ENCODE assay signal across 8 mouse cellular contexts in genomic region chr3:86976546-86976945, GRCm38 (mm10). TPM values are rescaled to one million over a fixed set of nuclear protein-coding genes. Genes with fewer than 3 reads are reported as not detected.
DNase-seq lines count a peak whose midpoint lies in the region; ATAC-seq lines count a peak whose summit lies in the region.

No protein-coding gene starts in this region.

- no peak overlapping the region for H3K4me2 ChIP-seq in midbrain, embryonic 12.5 days (replicated peaks)

- peak; percentile 93 for ATAC-seq in activated CD4-positive, CD25-positive, alpha-beta regulatory T cell, adult 4 months
- peak; percentile 67 to 72; a peak in 3 of 4 replicates for ATAC-seq in hematopoietic stem cell, adult 5-6 weeks (replicated peaks in 1 of 2; ENCODE audit: insufficient read depth in 1 of 2, low FRiP score in 2 of 2, low TSS enrichment in 1 of 2, low read depth in 1 of 2, poor library complexity in 2 of 2, severe bottlenecking in 2 of 2)
- peak; percentile 62; the same call in 1 of the 2 replicates for ATAC-seq in midbrain, embryonic 12.5 days (ENCODE audit: low FRiP score, low read depth)

- DNase-seq in heart, adult 8-10 months (ENCODE audit: low spot score): peak; percentile 77
- no peak for DNase-seq in heart, embryonic 10.5 days (ENCODE audit: low spot score)
- DNase-seq in embryo, embryonic 11.5 days (ENCODE audit: low read depth, low spot score): peak; percentile 69
- peak; percentile 68 to 83 for DNase-seq in left cerebral cortex, adult 18-20 months (ENCODE audit: low spot score in 2 of 2)
- DNase-seq in spleen, postnatal 10 days (ENCODE audit: low spot score in 2 of 2): peak; percentile 23 to 59

- no peaks in the 10 kb centered on the region for H3K4me1 ChIP-seq in heart, embryonic 10.5 days
- no peaks in the 10 kb centered on the region for H3K4me1 ChIP-seq in midbrain, embryonic 12.5 days

- no peak overlapping the region for H3K27ac ChIP-seq in heart, embryonic 10.5 days
- H3K27ac ChIP-seq in midbrain, embryonic 12.5 days (replicated peaks): no peak overlapping the region

- H3K4me3 ChIP-seq in heart, embryonic 10.5 days: no peak overlapping the region
- H3K4me3 ChIP-seq in midbrain, embryonic 12.5 days: no peak overlapping the region

- no peaks in the 10 kb centered on the region for H3K36me3 ChIP-seq in heart, embryonic 10.5 days
- H3K36me3 ChIP-seq in midbrain, embryonic 12.5 days: no peaks in the 10 kb centered on the region

- H3K9ac ChIP-seq in midbrain, embryonic 12.5 days (replicated peaks): no peak overlapping the region

- H3K9me3 ChIP-seq in heart, embryonic 10.5 days: no peaks in the 10 kb centered on the region
- H3K9me3 ChIP-seq in midbrain, embryonic 12.5 days: no peaks in the 10 kb centered on the region

- H3K27me3 ChIP-seq in heart, embryonic 10.5 days (ENCODE audit: insufficient read depth, poor library complexity, severe bottlenecking): no peaks in the 10 kb centered on the region
- no peaks in the 10 kb centered on the region for H3K27me3 ChIP-seq in midbrain, embryonic 12.5 days

- WGBS in heart, embryonic 10.5 days: 11% methylated on average over 8 of the region's 8 CpGs
- 18% methylated on average over 8 of the region's 8 CpGs for WGBS in midbrain, embryonic 12.5 days

RNA-seq across cellular contexts. Expression of gene Cd1d1, which starts 22.7 kb away (rescaled TPM):
- total RNA-seq in heart, adult 8-10 months (2022): 1 to 10 TPM; 1.9 to 6.4 (median 3.0) TPM
- 24.7 and 29.7 TPM in 2 replicates for polyA plus RNA-seq in heart, embryonic 10.5 days (2016; fragmentation: Nextera tagmentation; extraction: Ambion mirVana)
- 100 to 1,000 TPM in 1 of 2 experiments, 10 to 100 TPM in 1; 95.4 to 102 TPM for polyA plus RNA-seq in activated CD4-positive, CD25-positive, alpha-beta regulatory T cell, adult 4 months (2017; shearing (Covaris generic))
- total RNA-seq in hematopoietic stem cell, adult 5-6 weeks (2017): 52.9 and 84.5 TPM in 2 replicates
- 1 to 10 TPM; 1.1 TPM for total RNA-seq in left cerebral cortex, adult 18-20 months (2021)
- 53.2 and 56.8 TPM in 2 replicates for polyA plus RNA-seq in midbrain, embryonic 12.5 days (2016; fragmentation: Nextera tagmentation; extraction: Ambion mirVana)

RNA-seq across cellular contexts. Expression of gene Dclk2, which starts 55.9 kb away (rescaled TPM):
- 1 to 10 TPM in 3 of 4 experiments, under 1 TPM in 1; 0.84 to 1.7 (median 1.3) TPM for total RNA-seq in heart, adult 8-10 months (2022)
- polyA plus RNA-seq in heart, embryonic 10.5 days (2016; fragmentation: Nextera tagmentation; extraction: Ambion mirVana): 3.7 and 4.0 TPM in 2 replicates
- 1 to 10 TPM; 2.5 to 5.0 TPM for polyA plus RNA-seq in activated CD4-positive, CD25-positive, alpha-beta regulatory T cell, adult 4 months (2017; shearing (Covaris generic))
- 6.8 and 7.3 TPM in 2 replicates for total RNA-seq in hematopoietic stem cell, adult 5-6 weeks (2017)
- total RNA-seq in left cerebral cortex, adult 18-20 months (2021): 10 to 100 TPM; 60.7 to 60.9 TPM
- 68.7 and 74.1 TPM in 2 replicates for polyA plus RNA-seq in midbrain, embryonic 12.5 days (2016; fragmentation: Nextera tagmentation; extraction: Ambion mirVana)
